ENCODE assay signal across 50 mouse cellular contexts in genomic region chr10:129473723-129474122, GRCm38 (mm10). TPM values are rescaled to one million over a fixed set of nuclear protein-coding genes. Genes with fewer than 3 reads are reported as not detected.
"Had no signal": no experiment of that assay in that cellular context is flagged by ENCODE, and none has a peak within 500 bp of the region (broad histone marks: within the 10 kb centered on the region; RNA-seq: fewer than 3 reads in every experiment).

No protein-coding gene starts in this region.

- H3K27ac ChIP-seq: heart, embryonic 10.5 days; heart, embryonic 13.5 days; heart, embryonic 15.5 days; hindbrain, embryonic 10.5 days; hindbrain, embryonic 12.5 days; hindbrain, embryonic 13.5 days; hindbrain, embryonic 14.5 days; hindbrain, embryonic 15.5 days; hindbrain, postnatal 0 days; intestine, embryonic 15.5 days; kidney, embryonic 15.5 days; kidney, postnatal 0 days; layer of hippocampus, adult 2 months had no signal

- ATAC-seq: hindbrain, embryonic 16.5 days; hindbrain, postnatal 0 days; inflammation-experienced regulatory T-cells, adult 6 months; intestine, embryonic 15.5 days; intestine, embryonic 16.5 days; intestine, postnatal 0 days had no signal

- H3K4me2 ChIP-seq: heart, embryonic 11.5 days; heart, embryonic 12.5 days; heart, embryonic 13.5 days; heart, embryonic 15.5 days; hindbrain, embryonic 12.5 days; hindbrain, embryonic 13.5 days; hindbrain, embryonic 14.5 days; hindbrain, embryonic 15.5 days; intestine, embryonic 15.5 days; kidney, embryonic 15.5 days had no signal

- H3K9ac ChIP-seq: heart, embryonic 12.5 days; heart, embryonic 13.5 days; heart, embryonic 15.5 days; hindbrain, embryonic 12.5 days; hindbrain, embryonic 13.5 days; hindbrain, embryonic 14.5 days; hindbrain, embryonic 15.5 days; intestine, embryonic 15.5 days; kidney, embryonic 15.5 days had no signal

- H3K36me3 ChIP-seq: heart, embryonic 10.5 days; heart, embryonic 12.5 days; heart, embryonic 13.5 days; heart, embryonic 15.5 days; hindbrain, embryonic 10.5 days; hindbrain, embryonic 12.5 days; hindbrain, embryonic 13.5 days; hindbrain, embryonic 15.5 days; intestine, embryonic 15.5 days; kidney, embryonic 15.5 days had no signal

- H3K9me3 ChIP-seq: heart, embryonic 10.5 days; heart, embryonic 12.5 days; heart, embryonic 13.5 days; heart, embryonic 15.5 days; hindbrain, embryonic 10.5 days; hindbrain, embryonic 12.5 days; hindbrain, embryonic 13.5 days; hindbrain, embryonic 15.5 days; intestine, embryonic 15.5 days; kidney, embryonic 15.5 days had no signal

- H3K27me3 ChIP-seq: heart, embryonic 12.5 days; heart, embryonic 13.5 days; heart, embryonic 15.5 days; hindbrain, embryonic 12.5 days; hindbrain, embryonic 13.5 days; hindbrain, embryonic 15.5 days; intestine, embryonic 15.5 days; kidney, embryonic 15.5 days had no signal

- DNase-seq: heart, postnatal 10 days; heart, postnatal 14 days; heart, postnatal 36 days; heart, postnatal 4 days; kidney, adult 11 months; kidney, adult 18-20 months; kidney, adult 2 months; kidney, adult 8-10 months; kidney, adult 9 months; kidney, postnatal 10 days; kidney, postnatal 14 days; kidney, postnatal 25 days; kidney, postnatal 36 days; kidney, postnatal 4 days; layer of hippocampus, adult 9-11 months; layer of hippocampus, postnatal 36 days had no signal

- H3K4me1 ChIP-seq: heart, embryonic 10.5 days; heart, embryonic 12.5 days; heart, embryonic 13.5 days; heart, embryonic 15.5 days; hindbrain, embryonic 10.5 days; hindbrain, embryonic 12.5 days; hindbrain, embryonic 13.5 days; hindbrain, embryonic 15.5 days; intestine, embryonic 15.5 days; kidney, embryonic 15.5 days had no signal

- H3K4me3 ChIP-seq: heart, embryonic 10.5 days; heart, embryonic 12.5 days; heart, embryonic 13.5 days; heart, embryonic 15.5 days; hindbrain, embryonic 10.5 days; hindbrain, embryonic 12.5 days; hindbrain, embryonic 13.5 days; hindbrain, embryonic 15.5 days; intestine, embryonic 15.5 days; kidney, embryonic 15.5 days; layer of hippocampus, adult 2 months had no signal

RNA-seq across cellular contexts. Expression of gene Olfr788, which starts 2.9 kb away (rescaled TPM):
- total RNA-seq: heart, postnatal 10 days; heart, postnatal 14 days; heart, postnatal 25 days; heart, postnatal 36 days; heart, postnatal 4 days; hematopoietic stem cell, adult 5-6 weeks; hindbrain, postnatal 0 days; layer of hippocampus, adult 18-20 months; layer of hippocampus, adult 2 months; layer of hippocampus, adult 8-10 months; layer of hippocampus, postnatal 10 days; layer of hippocampus, postnatal 14 days; layer of hippocampus, postnatal 25 days; layer of hippocampus, postnatal 36 days had no signal
- polyA plus RNA-seq: heart, embryonic 10.5 days; heart, embryonic 11.5 days; heart, embryonic 12.5 days; heart, embryonic 13.5 days; heart, embryonic 14.5 days; heart, embryonic 15.5 days; heart, embryonic 16.5 days; heart, postnatal 0 days; hindbrain, embryonic 10.5 days; hindbrain, embryonic 11.5 days; hindbrain, embryonic 12.5 days; hindbrain, embryonic 13.5 days; hindbrain, embryonic 14.5 days; hindbrain, embryonic 15.5 days; hindbrain, embryonic 16.5 days; hindbrain, postnatal 0 days; inflammation-experienced regulatory T-cells, adult 6 months; intestine, embryonic 14.5 days; intestine, embryonic 15.5 days; intestine, embryonic 16.5 days; intestine, postnatal 0 days; kidney, adult 2 months; kidney, embryonic 14.5 days; kidney, embryonic 15.5 days; kidney, embryonic 16.5 days; kidney, postnatal 0 days; large intestine, adult 2 months had no signal

RNA-seq across cellular contexts. Expression of gene Olfr789, which starts 10.8 kb away (rescaled TPM):
- total RNA-seq: heart, postnatal 10 days; heart, postnatal 14 days; heart, postnatal 25 days; heart, postnatal 36 days; heart, postnatal 4 days; hematopoietic stem cell, adult 5-6 weeks; hindbrain, postnatal 0 days; layer of hippocampus, adult 18-20 months; layer of hippocampus, adult 2 months; layer of hippocampus, adult 8-10 months; layer of hippocampus, postnatal 10 days; layer of hippocampus, postnatal 14 days; layer of hippocampus, postnatal 25 days; layer of hippocampus, postnatal 36 days had no signal
- polyA plus RNA-seq: heart, embryonic 10.5 days; heart, embryonic 11.5 days; heart, embryonic 12.5 days; heart, embryonic 13.5 days; heart, embryonic 14.5 days; heart, embryonic 15.5 days; heart, embryonic 16.5 days; heart, postnatal 0 days; hindbrain, embryonic 10.5 days; hindbrain, embryonic 11.5 days; hindbrain, embryonic 12.5 days; hindbrain, embryonic 13.5 days; hindbrain, embryonic 14.5 days; hindbrain, embryonic 15.5 days; hindbrain, embryonic 16.5 days; hindbrain, postnatal 0 days; inflammation-experienced regulatory T-cells, adult 6 months; intestine, embryonic 14.5 days; intestine, embryonic 15.5 days; intestine, embryonic 16.5 days; intestine, postnatal 0 days; kidney, adult 2 months; kidney, embryonic 14.5 days; kidney, embryonic 15.5 days; kidney, embryonic 16.5 days; kidney, postnatal 0 days; large intestine, adult 2 months had no signal

RNA-seq across cellular contexts. Expression of gene Olfr787, which starts 12.1 kb away (rescaled TPM):
- total RNA-seq: heart, postnatal 10 days; heart, postnatal 14 days; heart, postnatal 25 days; heart, postnatal 36 days; heart, postnatal 4 days; hematopoietic stem cell, adult 5-6 weeks; hindbrain, postnatal 0 days; layer of hippocampus, adult 18-20 months; layer of hippocampus, adult 2 months; layer of hippocampus, adult 8-10 months; layer of hippocampus, postnatal 10 days; layer of hippocampus, postnatal 14 days; layer of hippocampus, postnatal 25 days; layer of hippocampus, postnatal 36 days had no signal
- polyA plus RNA-seq: heart, embryonic 10.5 days; heart, embryonic 11.5 days; heart, embryonic 12.5 days; heart, embryonic 13.5 days; heart, embryonic 14.5 days; heart, embryonic 15.5 days; heart, embryonic 16.5 days; heart, postnatal 0 days; hindbrain, embryonic 10.5 days; hindbrain, embryonic 11.5 days; hindbrain, embryonic 12.5 days; hindbrain, embryonic 13.5 days; hindbrain, embryonic 14.5 days; hindbrain, embryonic 15.5 days; hindbrain, embryonic 16.5 days; hindbrain, postnatal 0 days; intestine, embryonic 14.5 days; intestine, embryonic 15.5 days; intestine, embryonic 16.5 days; intestine, postnatal 0 days; kidney, adult 2 months; kidney, embryonic 14.5 days; kidney, embryonic 15.5 days; kidney, embryonic 16.5 days; kidney, postnatal 0 days; large intestine, adult 2 months had no signal

RNA-seq across cellular contexts. Expression of gene Olfr790, which starts 24.6 kb away (rescaled TPM):
- total RNA-seq: heart, postnatal 10 days; heart, postnatal 14 days; heart, postnatal 25 days; heart, postnatal 36 days; heart, postnatal 4 days; hematopoietic stem cell, adult 5-6 weeks; hindbrain, postnatal 0 days; layer of hippocampus, adult 18-20 months; layer of hippocampus, adult 2 months; layer of hippocampus, adult 8-10 months; layer of hippocampus, postnatal 10 days; layer of hippocampus, postnatal 14 days; layer of hippocampus, postnatal 25 days; layer of hippocampus, postnatal 36 days had no signal
- polyA plus RNA-seq: heart, embryonic 10.5 days; heart, embryonic 11.5 days; heart, embryonic 12.5 days; heart, embryonic 13.5 days; heart, embryonic 14.5 days; heart, embryonic 15.5 days; heart, embryonic 16.5 days; heart, postnatal 0 days; hindbrain, embryonic 10.5 days; hindbrain, embryonic 11.5 days; hindbrain, embryonic 12.5 days; hindbrain, embryonic 13.5 days; hindbrain, embryonic 14.5 days; hindbrain, embryonic 15.5 days; hindbrain, embryonic 16.5 days; hindbrain, postnatal 0 days; inflammation-experienced regulatory T-cells, adult 6 months; intestine, embryonic 14.5 days; intestine, embryonic 15.5 days; intestine, embryonic 16.5 days; intestine, postnatal 0 days; kidney, adult 2 months; kidney, embryonic 14.5 days; kidney, embryonic 15.5 days; kidney, embryonic 16.5 days; kidney, postnatal 0 days; large intestine, adult 2 months had no signal

RNA-seq across cellular contexts. Expression of gene Olfr786, which starts 46.6 kb away (rescaled TPM):
- total RNA-seq: heart, postnatal 10 days; heart, postnatal 14 days; heart, postnatal 25 days; heart, postnatal 36 days; heart, postnatal 4 days; hematopoietic stem cell, adult 5-6 weeks; hindbrain, postnatal 0 days; layer of hippocampus, adult 18-20 months; layer of hippocampus, adult 2 months; layer of hippocampus, adult 8-10 months; layer of hippocampus, postnatal 10 days; layer of hippocampus, postnatal 14 days; layer of hippocampus, postnatal 25 days; layer of hippocampus, postnatal 36 days had no signal
- polyA plus RNA-seq: heart, embryonic 10.5 days; heart, embryonic 11.5 days; heart, embryonic 12.5 days; heart, embryonic 13.5 days; heart, embryonic 14.5 days; heart, embryonic 15.5 days; heart, embryonic 16.5 days; heart, postnatal 0 days; hindbrain, embryonic 10.5 days; hindbrain, embryonic 11.5 days; hindbrain, embryonic 12.5 days; hindbrain, embryonic 13.5 days; hindbrain, embryonic 14.5 days; hindbrain, embryonic 15.5 days; hindbrain, embryonic 16.5 days; hindbrain, postnatal 0 days; inflammation-experienced regulatory T-cells, adult 6 months; intestine, embryonic 14.5 days; intestine, embryonic 15.5 days; intestine, embryonic 16.5 days; intestine, postnatal 0 days; kidney, adult 2 months; kidney, embryonic 14.5 days; kidney, embryonic 15.5 days; kidney, embryonic 16.5 days; kidney, postnatal 0 days; large intestine, adult 2 months had no signal
